Mouse (Mus musculus) kidney, adult 2 months (tissue): ENCODE results near the gene Dntt. TPM values are rescaled to one million over a fixed set of nuclear protein-coding genes. Genes with fewer than 3 reads are reported as not detected.

ENCODE experiments used
- DNase-seq: peaks from one replicate; pipeline ENCODE4 v3.0.0; 2021
- H3K27ac ChIP-seq: fragments of 200-500 bp; 2 replicates; pipeline ENCODE4 v1.5.1; 2012; ENCODE audit warnings: low read depth, low read length, control low read depth, inconsistent platforms; ENCODE audit not compliant: insufficient read depth
- H3K27me3 ChIP-seq: fragments of 200-500 bp; replicated peaks from 2 replicates; pipeline ENCODE4 v1.6.1; 2012; ENCODE audit warnings: mild to moderate bottlenecking, moderate library complexity, low read length, inconsistent platforms; ENCODE audit not compliant: control insufficient read depth, insufficient read depth
- H3K36me3 ChIP-seq: fragments of 200-500 bp; 2 replicates; pipeline ENCODE4 v1.6.1; 2012; ENCODE audit warnings: mild to moderate bottlenecking, moderate library complexity, low read length, inconsistent platforms; ENCODE audit not compliant: control insufficient read depth, insufficient read depth
- H3K4me1 ChIP-seq: fragments of 200-500 bp; 2 replicates; pipeline ENCODE4 v1.6.1; 2011; ENCODE audit warnings: low read length; ENCODE audit not compliant: control insufficient read depth, insufficient read depth
- H3K4me3 ChIP-seq: fragments of 200-500 bp; 2 replicates; pipeline ENCODE4 v1.5.1; 2011; ENCODE audit warnings: mild to moderate bottlenecking, low read depth, low read length, control low read depth; ENCODE audit not compliant: insufficient read depth
- CTCF ChIP-seq: fragments of 200-500 bp; conservative IDR thresholded peaks from 2 replicates; pipeline ENCODE4 v1.5.1; 2011; ENCODE audit warnings: low read depth, mild to moderate bottlenecking, control low read depth, low read length, moderate library complexity, mixed read lengths; ENCODE audit not compliant: insufficient read depth, insufficient read length
- POLR2A ChIP-seq: fragments of 200-500 bp; IDR thresholded peaks from one replicate; pipeline ENCODE4 v1.6.1; 2011; ENCODE audit warnings: low read depth, low read length, control low read depth
- WGBS: fragments of 180-500 bp; shearing (Covaris S2); methylation state at CpG from one replicate; pipeline ENCODE4 v1.1.7; 2018; 5-methylcytosine and 5-hydroxymethylcytosine counted together
- polyA plus RNA-seq: library from polyadenylated mRNA; depleted of rRNA; stranded (reverse); fragments of >200 nt; gene quantifications from 2 replicates; pipeline ENCODE4 v1.2.3, GENCODE M21; 2012

The Dntt gene
- polyA plus RNA-seq, 1 experiment, result 0.08 TPM

GRCm38 (mm10) chr19:41035809-41036551 lies 6.9 kb downstream of the Dntt start:
- Histone ChIP-seq H3K27ac (no peak overlapping the region), H3K27me3 (no peaks in the 10 kb centered on the region), H3K36me3 (no peaks in the 10 kb centered on the region), H3K4me3 (no peak overlapping the region), H3K4me1 (no peaks in the 10 kb centered on the region)
- TF ChIP-seq CTCF, result no peak
- TF ChIP-seq POLR2A, result no peak
- DNase-seq, result no peak
- 66% methylated on average over 4 of the region's 4 CpGs for WGBS

- 51% methylated on average over 7 of the region's 7 CpGs for WGBS
- TF ChIP-seq POLR2A (no peak), CTCF (no peak)
- no peak for DNase-seq
- H3K36me3 ChIP-seq, result no peaks in the 10 kb centered on the region
- no peak overlapping the region for H3K27ac ChIP-seq
- H3K4me3 ChIP-seq, result no peak overlapping the region
- no peaks in the 10 kb centered on the region for H3K27me3 ChIP-seq
- no peaks in the 10 kb centered on the region for H3K4me1 ChIP-seq
Measured at GRCm38 (mm10) chr19:41039110-41039509, 10.0 kb downstream of the Dntt start.

GRCm38 (mm10) chr19:41045091-41045770 lies 16.2 kb downstream of the Dntt start:
- Histone ChIP-seq H3K4me1 (no peaks in the 10 kb centered on the region), H3K27ac (no peak overlapping the region), H3K36me3 (no peaks in the 10 kb centered on the region), H3K27me3 (no peaks in the 10 kb centered on the region), H3K4me3 (no peak overlapping the region)
- TF ChIP-seq POLR2A, result no peak
- TF ChIP-seq CTCF, result no peak
- 49% methylated on average over 10 of the region's 10 CpGs for WGBS
- DNase-seq, result no peak

- Histone ChIP-seq H3K27ac (no peak overlapping the region), H3K27me3 (no peaks in the 10 kb centered on the region), H3K4me3 (no peak overlapping the region), H3K4me1 (peaks cover 4% of the 10 kb centered on the region), H3K36me3 (no peaks in the 10 kb centered on the region)
- WGBS, result 74% methylated on average over 9 of the region's 9 CpGs
- TF ChIP-seq CTCF (no peak), POLR2A (no peak)
- no peak for DNase-seq
Measured at GRCm38 (mm10) chr19:41047437-41048186, 18.5 kb downstream of the Dntt start.

- Histone ChIP-seq H3K27me3 (no peaks in the 10 kb centered on the region), H3K4me3 (no peak overlapping the region), H3K36me3 (no peaks in the 10 kb centered on the region), H3K4me1 (peaks cover 6% of the 10 kb centered on the region), H3K27ac (no peak overlapping the region)
- WGBS, result 80% methylated on average over 3 of the region's 3 CpGs
- no peak for DNase-seq
- TF ChIP-seq CTCF (no peak), POLR2A (no peak)
Measured at GRCm38 (mm10) chr19:41048187-41048559, 19.1 kb downstream of the Dntt start.

GRCm38 (mm10) chr19:41051714-41052113 lies 22.6 kb downstream of the Dntt start:
- Histone ChIP-seq H3K27me3 (no peaks in the 10 kb centered on the region), H3K36me3 (no peaks in the 10 kb centered on the region), H3K27ac (no peak overlapping the region), H3K4me1 (peaks cover 7% of the 10 kb centered on the region), H3K4me3 (no peak overlapping the region)
- 83% methylated on average over 1 of the region's 1 CpGs for WGBS
- TF ChIP-seq POLR2A (no peak), CTCF (no peak)
- DNase-seq, result no peak

GRCm38 (mm10) chr19:41052247-41052646 lies 23.2 kb downstream of the Dntt start:
- H3K4me1 ChIP-seq, result peaks cover 7% of the 10 kb centered on the region
- peak; percentile 3 for DNase-seq
- H3K4me3 ChIP-seq, result no peak overlapping the region
- H3K36me3 ChIP-seq, result no peaks in the 10 kb centered on the region
- no peak for TF ChIP-seq CTCF
- no peak for TF ChIP-seq POLR2A
- 32% methylated on average over 5 of the region's 5 CpGs for WGBS
- H3K27ac ChIP-seq, result no peak overlapping the region
- no peaks in the 10 kb centered on the region for H3K27me3 ChIP-seq
